ENCODE assay signal across 9 mouse cellular contexts in genomic region chr6:93140331-93140731, GRCm38 (mm10).
DNase-seq lines count a peak whose midpoint lies in the region; ATAC-seq and TF ChIP-seq lines count a peak whose summit lies in the region.
"Had no signal": no experiment of that assay in that cellular context is flagged by ENCODE, and none has a peak within 500 bp of the region (broad histone marks: within the 10 kb centered on the region; RNA-seq: fewer than 3 reads in every experiment).

No protein-coding gene starts in this region.

- no peaks in the 10 kb centered on the region for H3K27me3 ChIP-seq in hindbrain, embryonic 14.5 days (ENCODE audit: control insufficient read depth, insufficient read depth, low read length)
- H3K27me3 ChIP-seq in neural tube, embryonic 12.5 days (replicated peaks), result no peaks in the 10 kb centered on the region
- no peaks in the 10 kb centered on the region for H3K27me3 ChIP-seq in intestine, postnatal 0 days (replicated peaks; ENCODE audit: control insufficient read depth, insufficient read depth, low read length)
- H3K27me3 ChIP-seq: liver, embryonic 13.5 days had no signal

- H3K4me3 ChIP-seq in hindbrain, embryonic 14.5 days (replicated peaks; ENCODE audit: low read length), result no peak overlapping the region
- H3K4me3 ChIP-seq in neural tube, embryonic 12.5 days, result no peak overlapping the region
- H3K4me3 ChIP-seq in intestine, postnatal 0 days (ENCODE audit: low read depth, low read length), result no peak overlapping the region
- H3K4me3 ChIP-seq: liver, embryonic 13.5 days had no signal

- 29% methylated on average over 4 of the region's 4 CpGs for WGBS in hindbrain, embryonic 14.5 days
- WGBS in neural tube, embryonic 12.5 days, result 28% methylated on average over 4 of the region's 4 CpGs
- WGBS in intestine, postnatal 0 days, result 54% methylated on average over 4 of the region's 4 CpGs

- no peak for TF ChIP-seq CTCF in intestine, postnatal 0 days (IDR thresholded peaks at IDR 0.05; ENCODE audit: low read depth)

- no peak overlapping the region for H3K27ac ChIP-seq in hindbrain, embryonic 14.5 days
- no peak overlapping the region for H3K27ac ChIP-seq in neural tube, embryonic 12.5 days
- H3K27ac ChIP-seq in intestine, postnatal 0 days (ENCODE audit: low read depth, low read length), result no peak overlapping the region
- H3K27ac ChIP-seq: liver, embryonic 13.5 days had no signal

- H3K36me3 ChIP-seq in hindbrain, embryonic 14.5 days (replicated peaks; ENCODE audit: control insufficient read depth, insufficient read depth), result no peaks in the 10 kb centered on the region
- H3K36me3 ChIP-seq in neural tube, embryonic 12.5 days, result no peaks in the 10 kb centered on the region
- H3K36me3 ChIP-seq in intestine, postnatal 0 days (ENCODE audit: control insufficient read depth, insufficient read depth), result no peaks in the 10 kb centered on the region
- H3K36me3 ChIP-seq: liver, embryonic 13.5 days had no signal

- H3K4me2 ChIP-seq in hindbrain, embryonic 14.5 days (replicated peaks), result no peak overlapping the region
- no peak overlapping the region for H3K4me2 ChIP-seq in neural tube, embryonic 12.5 days (replicated peaks)
- H3K4me2 ChIP-seq in intestine, postnatal 0 days (replicated peaks; ENCODE audit: low read depth), result no peak overlapping the region
- H3K4me2 ChIP-seq: liver, embryonic 13.5 days had no signal

- no peak overlapping the region for H3K9ac ChIP-seq in hindbrain, embryonic 14.5 days
- H3K9ac ChIP-seq in neural tube, embryonic 12.5 days, result no peak overlapping the region
- no peak overlapping the region for H3K9ac ChIP-seq in intestine, postnatal 0 days (ENCODE audit: low read depth, low read length)
- H3K9ac ChIP-seq: liver, embryonic 13.5 days had no signal

- peak; percentile 43; the same call in 1 of the 2 replicates for ATAC-seq in hindbrain, embryonic 14.5 days (ENCODE audit: low FRiP score)
- ATAC-seq in neural tube, embryonic 12.5 days (ENCODE audit: low FRiP score, low read depth), result 0 out of 2 replicates have a peak, but pooled peaks have one; percentile 13
- no peak for ATAC-seq in intestine, postnatal 0 days

- DNase-seq in cerebellum, postnatal 10 days, result peak; percentile 17 to 28
- DNase-seq in cerebellum, adult 9-10 months, result no peak
- DNase-seq in layer of hippocampus, adult 11-12 months (ENCODE audit: low spot score), result peak; percentile 17
- no peak for DNase-seq in layer of hippocampus, postnatal 25 days (ENCODE audit: extremely low spot score in 1 of 2, low spot score in 1 of 2)
- no peak for DNase-seq in hindbrain, embryonic 14.5 days (ENCODE audit: low spot score)
- DNase-seq in MN1 (ENCODE audit: low spot score), result no peak
- DNase-seq: liver, embryonic 13.5 days had no signal

- H3K9me3 ChIP-seq in hindbrain, embryonic 14.5 days (ENCODE audit: control insufficient read depth, low read length), result no peaks in the 10 kb centered on the region
- H3K9me3 ChIP-seq in neural tube, embryonic 12.5 days, result no peaks in the 10 kb centered on the region
- no peaks in the 10 kb centered on the region for H3K9me3 ChIP-seq in intestine, postnatal 0 days (ENCODE audit: control insufficient read depth)
- H3K9me3 ChIP-seq: liver, embryonic 13.5 days had no signal

- H3K4me1 ChIP-seq in hindbrain, embryonic 14.5 days (replicated peaks; ENCODE audit: control insufficient read depth, insufficient read depth, low read length), result no peaks in the 10 kb centered on the region
- H3K4me1 ChIP-seq in neural tube, embryonic 12.5 days, result no peaks in the 10 kb centered on the region; the same call in 1 of the 2 replicates
- no peaks in the 10 kb centered on the region for H3K4me1 ChIP-seq in intestine, postnatal 0 days (replicated peaks; ENCODE audit: control insufficient read depth, insufficient read depth, low read length)
- H3K4me1 ChIP-seq: liver, embryonic 13.5 days had no signal

Comparison
In these comparisons a context has a peak if more than half of its experiments do, and no peak if none do; other contexts are left out.
1. DNase-seq: peak in cerebellum, postnatal 10 days (2 of 2) and layer of hippocampus, adult 11-12 months (single experiment); none in cerebellum, adult 9-10 months (single experiment), layer of hippocampus, postnatal 25 days (0 of 2), hindbrain, embryonic 14.5 days (single experiment) and MN1 (single experiment).